Mouse (Mus musculus): ENCODE measurements at regions not wholly inside any gene's neighbourhood (a gene's known extent, or its start where the extent isn't known, plus 50 kb on each side); places are given as distances from the start of the nearest gene placed in this dataset.

DNA sequence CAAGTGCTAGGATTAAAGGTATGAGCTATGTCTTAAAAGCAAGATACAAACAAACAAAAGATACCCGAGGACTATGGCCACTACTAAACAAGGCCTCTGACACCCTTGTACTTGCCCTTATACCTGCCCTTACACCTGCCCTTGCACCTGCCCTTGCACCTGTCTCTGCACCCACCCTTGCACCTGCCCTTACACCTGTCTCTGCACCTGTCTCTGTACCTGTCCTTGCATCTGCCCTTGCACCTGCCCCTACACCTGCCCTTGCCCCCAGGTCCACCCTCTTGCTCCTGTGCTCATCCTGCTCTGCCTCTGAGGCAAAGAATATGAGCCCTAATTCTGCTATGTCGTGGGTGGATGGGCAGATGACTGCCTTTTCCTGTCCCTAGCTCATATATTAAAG lies 244.1 kb upstream of the Tle3 start:
- no peak for DNase-seq (ENCODE audit: extremely low spot score in 1 of 2, low spot score in 1 of 2)

DNA sequence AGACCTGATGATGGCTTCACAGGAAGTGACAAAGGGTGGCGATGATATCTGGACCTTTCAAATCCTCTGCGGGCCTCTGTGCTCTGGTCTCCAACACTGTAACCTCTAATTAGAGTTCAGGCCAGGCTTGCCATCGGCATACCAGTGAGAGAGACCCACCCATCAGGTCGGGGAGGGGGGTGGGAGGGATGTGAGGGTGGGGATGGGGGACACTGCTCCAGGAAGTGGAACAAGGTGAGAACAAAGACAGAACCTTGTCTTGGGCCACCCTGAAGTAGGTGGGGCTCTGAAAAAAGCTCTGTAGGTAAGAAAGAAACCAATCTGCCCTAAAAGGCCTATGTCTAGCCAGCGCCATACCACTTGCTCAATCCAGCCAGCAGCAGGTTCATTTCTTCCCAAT lies 243.0 kb upstream of the Tle3 start:
- no peak for DNase-seq (ENCODE audit: extremely low spot score in 1 of 2, low spot score in 1 of 2)

DNA sequence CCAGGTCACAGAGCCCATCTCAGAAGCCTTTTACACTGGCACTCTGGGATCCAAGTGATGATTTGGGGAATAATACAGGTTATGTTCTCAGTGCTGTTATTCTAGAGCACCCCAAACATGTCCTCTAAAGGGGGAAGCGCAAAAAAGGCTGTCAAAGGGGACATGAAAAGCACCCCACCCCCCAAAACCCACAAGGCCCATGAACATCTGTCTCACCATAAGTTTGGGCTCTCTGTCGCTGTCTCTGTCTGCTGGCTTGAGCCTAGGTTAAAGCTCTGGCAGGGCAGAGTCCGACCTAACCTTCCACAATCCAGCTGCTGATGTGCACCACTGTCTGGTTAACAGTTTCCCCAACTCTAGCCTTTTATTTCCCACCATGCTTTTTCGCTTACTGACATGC lies 241.3 kb upstream of the Tle3 start:
- no peak for DNase-seq (ENCODE audit: extremely low spot score in 1 of 2, low spot score in 1 of 2)

DNA sequence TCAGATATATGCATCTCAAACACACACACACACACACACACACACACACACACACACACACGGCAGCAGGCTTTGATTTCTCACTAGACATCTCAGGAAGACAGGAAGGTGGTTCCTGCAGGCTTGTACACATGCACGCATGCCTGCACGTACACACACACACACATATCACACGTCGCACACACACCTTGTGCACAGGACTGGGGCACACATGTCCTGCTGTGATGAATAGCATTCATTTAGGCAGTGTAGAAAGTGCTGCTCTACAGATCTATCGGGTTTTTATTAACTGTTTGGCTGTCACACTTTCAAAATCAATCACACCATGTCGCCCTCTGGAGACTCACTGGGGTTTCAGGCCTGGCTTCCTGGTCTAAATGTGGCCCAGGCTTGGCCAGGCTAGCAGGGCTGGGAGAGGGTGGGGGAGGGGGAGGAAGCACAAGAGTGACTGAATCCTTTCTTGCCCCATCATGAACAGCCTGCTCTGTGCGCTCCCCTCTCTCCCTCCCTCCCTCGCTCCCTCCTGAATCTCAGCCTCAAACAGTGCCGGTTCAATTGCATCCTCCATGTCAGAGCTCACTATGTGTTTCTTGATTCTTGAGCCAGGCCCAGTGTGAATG lies 236.8 kb upstream of the Tle3 start:
- no peak for DNase-seq (ENCODE audit: extremely low spot score in 1 of 2, low spot score in 1 of 2)

DNA sequence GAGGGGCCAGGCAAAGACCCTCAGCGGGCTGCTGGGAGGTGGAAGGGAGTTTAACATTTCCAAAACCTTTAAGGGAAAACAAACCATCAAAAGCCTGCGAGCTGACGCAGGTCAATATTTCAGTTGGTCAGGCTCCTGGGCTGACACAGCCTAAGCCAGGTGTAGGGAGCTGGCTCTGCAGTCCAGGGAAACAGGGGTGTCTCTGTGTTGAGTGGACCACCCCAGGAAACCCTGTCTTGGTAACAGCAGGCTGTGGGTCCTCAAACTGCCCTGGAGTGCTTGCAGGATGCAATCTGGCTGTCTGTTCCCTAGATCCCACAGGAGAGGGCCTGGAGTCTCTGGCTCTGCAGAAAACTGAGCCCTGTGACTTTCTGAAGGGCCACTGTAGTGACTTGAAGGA lies 236.2 kb upstream of the Tle3 start:
- DNase-seq (ENCODE audit: extremely low spot score in 1 of 2, low spot score in 1 of 2) = no peak

DNA sequence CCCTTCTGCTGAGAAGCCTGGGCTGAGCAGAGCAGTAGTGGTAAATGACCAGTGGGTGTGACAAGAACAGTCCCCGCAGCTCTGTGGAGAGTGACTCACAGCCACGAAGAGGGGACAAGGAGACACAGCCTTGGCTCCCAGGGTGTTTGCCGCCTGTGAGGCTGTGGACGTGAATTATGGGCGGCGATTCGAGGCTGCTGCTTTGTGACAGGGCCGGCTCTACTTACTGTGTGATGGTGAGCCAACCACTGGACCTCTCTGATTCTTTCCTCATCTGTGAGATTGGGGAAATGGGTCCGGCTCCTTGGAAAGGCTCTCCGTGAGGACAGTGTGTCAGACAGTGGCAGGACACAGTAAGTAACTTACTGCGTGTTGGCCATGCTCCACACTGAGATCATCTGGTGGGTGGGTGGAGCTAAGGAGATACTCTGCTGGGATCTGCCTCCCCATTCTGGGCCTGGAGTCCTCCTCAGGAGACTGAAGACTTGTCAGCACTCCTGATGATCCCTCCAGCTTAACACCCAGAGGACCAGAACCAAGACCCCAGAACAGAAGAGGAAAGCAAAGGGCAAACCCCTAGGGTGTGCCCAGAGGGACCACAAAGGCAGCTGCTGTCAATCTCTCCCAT lies 233.3 kb upstream of the Tle3 start:
- peak in 1 of 2 experiments; percentile 24 for DNase-seq (ENCODE audit: extremely low spot score in 1 of 2, low spot score in 1 of 2)

DNA sequence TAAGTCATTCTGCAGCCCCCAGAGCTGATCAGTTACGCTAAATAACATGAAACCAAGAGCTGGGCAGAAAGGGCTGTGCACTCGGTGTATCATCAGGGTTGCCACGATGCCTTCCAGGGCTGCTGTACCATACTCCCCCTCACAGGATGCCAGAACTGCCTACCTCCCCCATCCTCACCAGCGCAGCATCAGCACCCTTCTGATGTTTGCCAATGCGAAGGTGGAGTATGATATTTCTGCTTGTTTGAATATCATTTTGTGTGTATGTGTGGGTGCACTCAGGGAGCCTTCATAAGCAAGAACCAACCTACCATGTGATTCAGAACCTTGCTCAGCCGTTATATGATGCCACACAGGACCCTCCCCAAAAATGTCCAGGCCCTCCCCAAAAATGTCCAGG lies 229.1 kb upstream of the Tle3 start:
- peak; percentile 36 to 60 for DNase-seq (ENCODE audit: extremely low spot score in 1 of 2, low spot score in 1 of 2)

DNA sequence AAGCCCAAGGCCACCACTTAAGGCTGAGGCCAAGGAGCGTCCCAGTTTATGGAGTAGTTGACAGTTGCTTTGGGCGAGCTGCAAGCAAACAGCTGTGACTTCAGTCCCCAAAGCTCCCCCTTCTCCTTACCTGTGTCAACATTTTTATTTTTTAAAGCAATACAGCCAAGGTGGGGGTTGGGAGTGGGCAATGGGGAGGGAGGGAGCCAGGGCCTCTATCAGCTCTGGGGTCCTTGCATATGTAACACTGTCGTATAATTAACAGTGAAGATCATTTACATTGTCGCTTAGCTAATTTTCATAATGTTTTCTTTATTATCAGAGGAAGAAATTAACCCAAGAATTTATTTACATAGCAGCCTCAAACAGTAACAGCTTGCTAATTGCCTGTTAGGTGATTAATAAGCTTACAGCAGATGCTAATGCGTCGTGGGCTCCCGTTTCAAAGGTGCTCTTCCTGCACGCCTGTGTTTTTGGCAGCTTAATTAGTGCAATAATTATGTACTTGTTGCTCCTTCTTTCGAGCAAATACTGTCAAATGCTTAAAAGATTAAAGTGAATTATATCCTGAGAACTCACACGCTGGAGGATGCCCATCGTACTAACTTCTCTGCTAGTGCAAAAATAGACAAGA lies 227.4 kb upstream of the Tle3 start:
- no peak for DNase-seq (ENCODE audit: extremely low spot score in 1 of 2, low spot score in 1 of 2)

DNA sequence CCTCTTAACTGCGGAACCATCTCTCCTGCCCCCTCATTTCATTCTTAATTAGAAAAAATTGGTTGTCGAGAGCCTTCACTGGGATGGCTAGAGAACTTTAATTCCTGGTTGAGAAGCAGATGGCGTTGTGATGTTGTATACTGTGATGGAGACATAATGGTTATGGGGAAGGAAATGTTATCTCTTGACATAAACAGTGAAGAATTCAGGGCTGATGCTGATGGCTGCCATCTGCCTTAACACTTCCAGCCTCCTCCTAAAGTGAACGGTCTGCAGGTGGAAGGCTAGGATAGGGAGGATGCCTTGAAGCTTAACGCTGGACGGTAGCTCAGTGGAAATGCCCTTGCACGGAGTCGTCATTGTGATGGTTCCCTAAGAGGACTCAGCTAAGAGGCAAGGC lies 226.4 kb upstream of the Tle3 start:
- no peak for DNase-seq (ENCODE audit: extremely low spot score in 1 of 2, low spot score in 1 of 2)

DNA sequence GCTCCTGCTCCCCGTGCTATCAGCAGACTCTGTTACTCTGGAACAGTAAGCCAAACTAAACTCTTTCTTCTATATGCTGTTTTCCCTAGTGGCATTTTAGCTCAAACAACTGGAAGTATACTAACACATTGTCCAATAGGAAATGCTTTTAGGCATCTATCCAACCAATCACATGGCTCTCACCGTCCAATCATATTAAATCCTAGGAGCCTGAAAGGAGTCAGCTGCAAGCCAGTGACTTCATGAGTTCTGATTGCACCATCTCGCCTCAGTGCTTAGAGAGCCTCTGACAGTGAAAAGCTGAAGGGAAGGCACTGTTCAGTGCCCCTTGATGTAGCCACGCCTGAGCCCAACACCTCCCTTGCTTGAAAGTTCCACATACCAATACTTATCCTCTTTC lies 221.0 kb upstream of the Tle3 start:
- no peak for DNase-seq (ENCODE audit: extremely low spot score in 1 of 2, low spot score in 1 of 2)

DNA sequence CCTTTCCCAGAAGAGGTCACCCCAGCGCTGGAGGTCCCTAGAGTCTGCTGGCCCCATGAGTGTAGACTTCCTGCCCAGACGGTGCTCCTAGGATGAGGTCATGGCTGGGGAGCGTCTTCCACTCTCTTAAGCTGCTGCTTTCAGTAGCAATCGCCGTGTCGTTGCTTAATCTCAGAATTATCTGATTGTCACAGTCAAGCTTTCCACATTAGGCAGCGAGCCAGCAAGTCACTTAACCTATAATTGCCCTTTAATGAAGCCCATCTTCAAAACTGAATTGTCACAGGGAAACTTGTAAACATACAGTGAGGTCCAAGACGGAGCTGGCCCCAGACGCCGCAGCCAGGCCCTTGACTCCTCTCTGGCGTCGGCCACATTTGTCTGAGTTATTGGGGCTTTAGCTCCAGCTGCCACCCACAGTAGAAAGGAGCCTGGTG lies 220.2 kb upstream of the Tle3 start:
- no peak for DNase-seq (ENCODE audit: extremely low spot score in 1 of 2, low spot score in 1 of 2)

DNA sequence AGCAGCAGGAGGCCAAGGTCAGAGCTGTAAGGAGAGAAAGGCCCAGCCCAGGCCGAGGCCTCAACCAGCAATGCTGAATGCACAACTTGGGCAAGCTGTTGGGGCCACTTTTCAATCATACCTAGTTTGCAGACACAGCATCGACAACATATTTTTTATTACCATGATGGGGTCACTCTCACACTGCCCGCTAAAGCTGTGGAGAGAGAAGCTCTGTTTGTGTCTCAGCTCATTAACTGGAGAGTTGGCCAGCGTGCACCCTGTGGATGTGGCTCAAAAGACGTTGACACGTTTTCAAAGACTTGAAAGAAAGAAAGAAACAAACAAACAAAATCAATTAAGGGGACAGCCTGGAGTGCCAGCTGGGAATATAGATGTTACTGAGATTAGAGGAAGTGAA lies 217.4 kb upstream of the Tle3 start:
- DNase-seq (ENCODE audit: extremely low spot score in 1 of 2, low spot score in 1 of 2) = no peak

DNA sequence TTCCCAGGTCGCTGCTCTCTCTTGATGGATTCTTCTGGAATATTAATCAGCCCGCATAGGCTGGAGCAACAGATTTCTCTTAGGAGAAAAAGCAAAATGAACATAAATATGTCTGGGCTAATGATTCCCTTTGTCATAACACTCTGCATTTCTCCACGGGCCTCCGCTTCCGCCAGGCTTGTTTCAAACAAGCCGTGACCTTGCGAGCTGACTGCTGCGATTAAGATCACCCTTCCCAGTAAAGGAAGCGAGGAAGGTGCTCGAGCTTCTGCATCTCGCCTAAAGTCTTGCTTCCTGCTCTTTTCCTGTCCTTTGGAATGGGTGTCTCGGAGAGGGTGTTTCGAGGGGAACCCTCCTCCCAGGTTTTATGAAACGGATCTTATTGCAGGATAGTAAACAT lies 216.3 kb upstream of the Tle3 start:
- DNase-seq (ENCODE audit: extremely low spot score in 1 of 2, low spot score in 1 of 2) = no peak

DNA sequence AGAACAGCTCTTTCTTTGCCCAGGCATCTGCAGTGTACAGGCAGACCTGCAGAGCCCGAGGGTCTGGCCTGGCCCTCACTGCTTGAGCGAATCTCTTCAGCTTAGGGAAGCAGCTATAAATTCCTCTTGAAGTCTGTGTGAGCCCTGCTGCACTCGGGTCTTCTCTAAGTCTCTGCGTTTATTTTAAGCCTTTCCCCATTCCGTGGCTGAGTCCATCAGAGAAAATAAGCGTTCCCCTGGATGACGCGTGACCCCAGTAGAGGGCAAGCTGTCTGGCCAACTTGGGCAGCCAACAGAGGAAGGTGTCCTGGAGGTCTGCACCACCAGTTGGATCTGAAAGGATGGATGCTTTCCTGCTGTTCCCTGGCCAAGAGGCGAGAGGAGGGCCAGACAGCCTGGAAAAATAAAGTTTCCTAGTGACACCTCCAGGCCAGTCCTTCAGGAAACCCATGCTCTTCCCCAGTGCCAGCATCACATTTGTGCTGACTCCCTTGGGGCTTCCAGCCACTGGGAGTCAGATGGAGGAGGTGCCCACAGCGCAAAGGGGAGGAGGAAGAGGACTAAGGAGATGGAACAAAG lies 213.9 kb upstream of the Tle3 start:
- DNase-seq (ENCODE audit: extremely low spot score in 1 of 2, low spot score in 1 of 2) = no peak

DNA sequence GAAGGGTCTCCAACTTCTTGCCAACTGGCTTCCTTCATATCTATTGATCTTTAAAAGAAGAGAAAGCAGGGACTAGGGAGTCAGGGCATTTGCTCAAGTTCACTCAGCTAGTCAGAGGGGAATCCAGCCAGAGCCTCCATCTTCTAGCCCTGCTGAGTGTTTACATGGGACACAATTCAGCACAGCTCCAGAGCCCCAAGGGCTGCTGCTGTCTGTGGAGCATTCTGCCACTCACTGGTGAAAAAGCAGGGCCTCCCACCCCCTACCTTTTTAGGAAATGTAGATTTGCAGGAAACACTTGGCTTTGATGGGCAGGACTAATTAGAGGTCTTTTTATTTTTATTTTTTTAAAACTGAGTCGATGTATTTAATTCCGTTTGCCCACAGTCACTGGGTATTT lies 213.0 kb upstream of the Tle3 start:
- DNase-seq (ENCODE audit: extremely low spot score in 1 of 2, low spot score in 1 of 2) = no peak

DNA sequence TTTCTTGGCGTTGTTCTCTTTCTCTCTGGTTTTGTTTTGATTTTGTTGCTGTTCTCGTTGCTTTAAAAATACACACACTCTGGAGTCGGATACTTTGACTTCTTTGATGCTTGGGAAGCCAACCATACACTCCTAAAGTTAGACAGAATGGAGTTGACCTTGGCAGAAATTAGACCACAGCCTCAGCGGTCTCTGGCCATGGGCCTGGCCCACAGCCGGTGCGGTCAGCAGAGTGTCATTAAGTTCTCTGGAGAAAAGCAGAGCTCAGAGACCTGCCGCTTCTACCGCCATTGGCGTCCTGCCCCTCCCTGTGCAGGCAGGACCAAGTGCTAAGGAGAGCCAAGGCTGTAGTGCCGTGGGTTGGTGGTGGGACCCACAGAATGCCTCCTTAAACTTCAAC lies 212.6 kb upstream of the Tle3 start:
- no peak for DNase-seq (ENCODE audit: extremely low spot score in 1 of 2, low spot score in 1 of 2)

DNA sequence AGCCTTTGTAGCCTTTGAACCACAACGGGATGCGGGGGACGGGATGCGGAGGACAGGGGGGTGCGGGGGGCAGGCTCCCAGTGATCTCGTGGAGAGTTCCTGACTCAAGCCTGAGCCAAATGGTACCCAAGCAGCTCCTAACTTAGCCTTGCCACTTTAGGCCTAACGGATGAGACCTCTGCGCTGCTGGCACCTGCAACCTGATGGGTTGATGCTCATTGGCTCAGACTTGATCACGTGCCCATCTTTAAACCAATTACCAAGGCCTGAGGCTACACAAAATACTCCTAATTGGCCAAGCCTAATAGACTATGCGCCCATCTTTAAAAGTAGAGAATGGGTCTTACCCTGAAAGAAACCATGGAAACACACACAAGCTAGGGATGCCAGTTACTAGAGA lies 209.3 kb upstream of the Tle3 start:
- no peak for DNase-seq (ENCODE audit: extremely low spot score in 1 of 2, low spot score in 1 of 2)

DNA sequence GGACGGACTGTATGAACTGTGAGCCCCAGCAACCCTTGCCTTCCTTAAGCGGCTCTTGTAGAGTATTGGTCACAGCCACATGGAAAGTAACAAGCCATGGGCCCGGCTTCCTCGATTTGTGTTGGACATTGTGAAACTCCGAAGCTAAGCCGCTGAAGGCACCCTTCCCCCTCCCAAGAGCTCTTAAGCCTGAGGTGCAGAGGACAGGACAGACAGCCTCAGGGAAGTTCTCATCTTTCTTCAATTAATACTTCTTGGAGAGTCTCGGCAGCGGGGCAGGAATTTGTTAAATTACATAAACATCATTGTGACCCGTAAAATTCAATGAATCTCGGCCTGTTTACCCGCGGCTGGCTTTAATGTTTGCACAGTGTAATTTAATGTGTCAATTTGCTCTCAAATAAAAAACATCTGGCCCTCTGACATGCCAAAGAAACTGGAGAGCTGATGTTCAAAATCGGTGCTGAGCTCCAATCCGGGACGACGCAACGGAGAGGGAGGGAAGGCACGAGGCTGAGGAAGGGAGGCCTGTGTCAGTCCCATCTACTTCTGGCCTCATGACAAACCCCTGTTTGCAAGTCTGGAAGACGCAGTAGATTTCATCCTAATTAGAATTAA lies 208.4 kb upstream of the Tle3 start:
- no peak for DNase-seq (ENCODE audit: extremely low spot score in 1 of 2, low spot score in 1 of 2)

DNA sequence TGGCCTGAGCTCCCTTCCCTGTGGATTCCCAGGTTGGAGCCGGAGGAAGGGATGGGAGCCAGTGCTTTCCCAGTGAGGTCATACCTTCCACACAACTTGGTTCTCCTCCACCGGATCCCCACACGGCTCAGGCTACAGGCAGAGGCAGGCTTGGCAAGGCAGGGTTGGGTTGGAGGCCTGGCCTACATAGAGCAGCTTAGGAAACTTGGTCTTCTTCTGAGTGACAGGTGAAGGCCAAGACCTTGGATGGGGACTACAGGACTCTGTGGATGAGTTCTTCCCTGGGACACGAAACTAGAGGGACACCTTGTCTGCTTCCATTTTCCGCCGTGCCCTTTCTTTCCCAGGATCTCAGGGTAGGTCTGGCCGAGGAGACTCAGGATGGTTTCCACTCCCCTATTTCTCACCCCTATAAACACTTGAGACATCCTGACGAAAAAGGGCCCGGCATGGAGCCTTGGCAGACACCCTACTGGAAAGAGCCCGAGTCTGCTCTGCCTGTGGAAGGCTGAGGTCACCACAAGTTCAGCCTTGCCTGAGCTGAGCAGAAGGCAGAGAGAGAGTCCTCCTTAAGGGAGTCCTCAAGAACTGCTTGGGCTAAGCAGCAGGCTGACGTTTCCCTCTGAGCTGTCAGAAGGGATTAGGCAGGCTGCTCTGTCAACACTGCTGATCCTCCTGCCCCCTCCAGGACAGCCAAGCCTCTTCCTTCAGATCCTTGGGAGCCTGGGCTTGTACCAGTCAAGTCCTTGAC lies 207.5 kb upstream of the Tle3 start:
- DNase-seq (ENCODE audit: extremely low spot score in 1 of 2, low spot score in 1 of 2) = no peak

DNA sequence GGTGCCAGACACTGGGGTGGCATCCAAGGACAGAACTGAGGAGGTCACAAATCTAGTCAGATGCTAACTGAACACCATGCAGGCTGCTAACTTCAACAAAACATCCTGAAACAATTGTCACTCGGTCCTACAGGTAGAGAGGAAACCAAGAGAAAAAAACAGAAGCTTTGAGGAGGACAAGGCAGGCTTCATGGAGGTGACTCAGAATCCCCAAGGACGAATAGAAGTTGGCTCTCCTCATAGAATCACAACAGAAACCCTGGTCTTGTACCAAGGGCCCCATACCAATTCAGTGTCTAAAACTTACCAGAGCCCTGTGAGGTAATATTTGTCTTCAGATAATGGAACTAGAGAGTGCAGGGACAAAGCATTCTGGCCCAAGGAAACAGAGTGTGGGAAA lies 206.1 kb upstream of the Tle3 start:
- DNase-seq (ENCODE audit: extremely low spot score in 1 of 2, low spot score in 1 of 2) = no peak

All from frontal cortex, adult 2 months (tissue).